Mouse (Mus musculus) layer of hippocampus, postnatal 14 days (tissue): ENCODE measurements at regions not wholly inside any gene's neighbourhood (a gene's known extent, or its start where the extent isn't known, plus 50 kb on each side); places are given as distances from the start of the nearest gene placed in this dataset.

ENCODE experiments used
- DNase-seq, 2 experiments: peaks; one replicate each; pipeline ENCODE4 v3.0.0; 2021 to 2022; ENCODE audit warnings: low spot score in 2 of 2, mixed read lengths in 1 of 2

DNA sequence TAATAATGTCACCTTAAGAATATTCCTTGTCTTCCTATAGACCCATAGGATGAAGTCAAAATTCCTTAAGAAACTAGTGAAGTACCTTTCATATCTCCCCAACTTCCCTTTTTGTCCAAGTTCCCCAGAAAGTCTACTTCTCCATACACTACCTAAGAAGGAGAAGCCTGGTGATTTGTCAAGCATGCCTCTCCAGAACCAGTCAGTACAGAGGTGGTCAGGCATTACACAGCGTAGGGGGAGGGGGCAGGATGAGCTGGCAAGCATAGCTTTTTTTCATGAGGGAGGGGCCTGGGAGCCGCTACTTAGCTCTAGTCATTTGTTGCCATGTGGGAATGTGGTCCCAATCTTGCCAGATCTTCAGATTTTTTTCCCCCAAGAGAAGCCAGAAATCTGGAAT is 54.0 kb upstream of the Satb2 start:
- no peak for DNase-seq

DNA sequence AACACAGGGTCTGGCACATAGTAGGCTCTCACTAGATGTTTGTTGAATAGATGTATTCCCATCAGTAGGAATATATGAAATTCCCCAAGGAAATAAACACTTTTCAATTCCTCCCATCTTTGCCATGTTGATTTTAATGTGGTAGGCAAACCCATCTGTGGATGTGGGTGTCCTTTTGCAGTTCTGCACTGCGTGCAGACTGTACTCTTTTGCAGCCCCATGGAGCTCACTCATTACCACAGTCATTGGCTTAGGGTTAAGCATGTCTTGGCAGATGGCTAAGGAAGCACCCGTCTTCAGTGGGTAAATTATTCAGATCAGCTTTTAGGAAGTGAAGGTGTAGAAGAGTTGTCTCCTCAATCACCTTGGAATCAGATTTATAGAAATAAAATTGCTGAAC is 54.8 kb upstream of the Satb2 start:
- peak; percentile 2 to 39 for DNase-seq

DNA sequence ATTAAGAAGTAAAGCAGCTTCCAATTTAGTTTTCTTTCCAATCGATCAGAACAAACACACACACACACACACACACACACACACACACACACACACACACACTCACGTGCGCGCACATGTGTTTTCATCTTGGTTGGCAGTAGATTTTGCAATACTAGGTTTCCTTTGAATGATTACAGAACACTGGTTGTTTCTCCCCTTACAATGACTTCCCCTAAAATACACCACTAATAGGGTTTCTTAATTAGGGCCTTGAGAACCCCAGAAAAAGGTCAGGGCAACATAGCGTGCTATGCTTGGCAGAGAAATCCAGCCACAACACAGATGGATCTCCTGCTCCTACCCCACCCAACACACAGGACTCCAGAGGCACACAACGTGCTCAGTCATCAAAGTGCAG is 56.0 kb upstream of the Satb2 start:
- DNase-seq: no peak

DNA sequence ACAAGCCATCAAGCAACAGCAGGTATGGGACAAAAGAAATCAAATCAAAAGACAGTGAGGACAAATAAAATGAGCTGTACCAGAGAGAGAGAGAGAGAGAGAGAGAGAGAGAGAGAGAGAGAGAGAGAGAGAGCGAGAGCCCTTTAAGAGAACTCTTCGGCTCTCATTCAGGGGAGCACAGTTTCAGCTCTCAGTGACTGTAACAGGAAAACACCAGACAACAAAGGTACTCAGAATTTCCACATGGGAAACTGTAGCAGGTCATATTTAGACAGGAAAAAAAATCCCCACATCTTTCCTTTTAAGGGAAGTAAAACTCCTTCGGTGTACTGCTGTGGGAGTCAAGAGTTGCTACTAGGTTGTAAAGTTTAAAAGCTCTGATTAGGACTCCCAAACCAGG is 57.9 kb upstream of the Satb2 start:
- DNase-seq: no peak

DNA sequence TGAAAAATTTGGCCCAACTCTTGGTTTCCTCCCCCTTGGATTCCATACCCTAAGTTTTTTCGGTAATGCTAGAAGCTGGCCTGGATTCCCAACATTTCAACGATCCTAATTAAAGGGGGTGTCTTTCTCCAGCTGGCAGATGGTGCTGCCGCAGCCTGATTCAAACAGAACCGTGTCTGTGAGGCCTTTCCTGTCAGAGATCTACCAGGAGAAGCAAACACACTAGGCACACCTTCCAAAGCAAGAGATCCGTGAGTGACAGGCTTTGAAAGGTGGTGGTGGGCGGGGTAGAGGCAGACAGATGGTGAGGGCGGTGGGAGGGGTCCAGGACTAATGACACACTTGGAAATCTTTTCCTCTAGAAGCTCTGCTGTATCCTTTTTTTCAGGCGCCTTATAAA is 61.8 kb upstream of the Satb2 start:
- peak in 1 of 2 experiments; percentile 9 for DNase-seq

DNA sequence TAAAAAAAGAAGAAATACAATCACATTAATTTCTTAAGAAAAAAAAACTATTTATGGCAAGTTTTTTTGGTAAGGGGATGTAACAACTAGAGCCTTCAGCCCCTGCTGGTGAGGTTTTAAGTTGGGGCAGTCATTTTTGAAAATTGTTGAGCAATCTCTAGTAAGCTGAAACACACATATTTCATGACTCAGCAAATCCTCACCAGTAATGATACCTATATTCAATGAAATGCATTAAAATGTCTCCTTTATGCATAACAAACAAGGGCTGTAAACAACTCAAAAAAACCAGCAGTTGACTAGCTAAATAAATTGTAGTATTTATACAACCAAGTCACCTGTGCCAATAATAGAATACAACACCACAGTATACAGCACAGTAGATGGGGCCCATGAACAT is 63.1 kb upstream of the Satb2 start:
- DNase-seq: no peak

DNA sequence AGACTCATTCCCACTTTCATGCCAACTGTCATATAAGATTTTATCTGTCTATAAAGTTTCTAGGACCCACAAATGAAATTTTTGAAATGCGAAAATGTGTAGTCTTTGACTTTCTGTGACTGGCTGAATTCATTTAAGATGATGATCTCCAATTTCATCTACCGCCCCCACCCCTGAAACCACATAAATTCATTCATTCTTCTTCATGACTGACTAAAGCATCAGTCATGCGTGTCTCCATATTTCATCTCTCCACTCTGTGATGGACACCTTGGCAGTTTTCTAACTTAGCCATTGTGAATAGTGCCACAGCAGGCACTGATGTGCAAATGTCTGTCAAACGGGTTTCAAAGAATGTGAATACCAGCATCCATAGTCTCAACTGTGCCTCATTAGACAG is 75.4 kb upstream of the Satb2 start:
- no peak for DNase-seq

DNA sequence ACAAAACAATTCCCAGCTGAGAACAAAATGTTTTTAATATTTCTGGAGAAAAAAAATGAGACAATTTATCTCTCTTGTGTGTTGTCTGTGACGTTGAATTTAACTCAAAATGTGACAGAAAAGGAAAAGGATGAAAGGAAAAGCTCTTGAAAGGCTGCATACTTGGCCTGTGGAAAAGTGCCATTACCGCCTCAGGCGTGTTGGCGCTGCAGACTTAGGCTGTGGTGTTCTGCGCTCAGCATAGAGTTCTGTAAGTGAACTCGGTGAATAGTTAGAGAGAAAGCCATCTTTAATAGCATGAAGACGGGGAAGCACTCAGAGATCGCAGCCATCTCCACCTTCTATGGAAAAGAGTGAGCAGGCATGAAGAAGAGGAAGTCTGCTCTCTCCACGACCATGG is 77.5 kb upstream of the Satb2 start:
- no peak for DNase-seq

DNA sequence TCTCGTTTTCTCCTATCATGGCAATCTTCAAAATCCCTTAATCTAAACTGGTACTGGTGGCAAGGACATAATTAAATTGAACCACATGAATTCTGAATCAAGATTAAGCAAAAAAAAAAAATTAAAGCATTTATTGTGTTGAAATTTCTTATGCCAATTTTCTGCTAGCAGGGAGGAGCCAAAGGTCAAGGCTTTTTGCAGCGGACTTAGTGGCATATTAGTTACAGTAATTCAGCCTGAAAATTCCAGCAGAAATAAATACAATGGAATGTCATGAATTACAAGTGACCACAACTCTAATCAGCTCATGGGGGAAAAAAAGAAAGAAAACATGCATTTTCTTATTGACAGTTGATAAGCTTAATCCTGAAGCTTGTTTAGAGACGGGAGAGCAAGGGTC is 80.8 kb upstream of the Satb2 start:
- DNase-seq: no peak

DNA sequence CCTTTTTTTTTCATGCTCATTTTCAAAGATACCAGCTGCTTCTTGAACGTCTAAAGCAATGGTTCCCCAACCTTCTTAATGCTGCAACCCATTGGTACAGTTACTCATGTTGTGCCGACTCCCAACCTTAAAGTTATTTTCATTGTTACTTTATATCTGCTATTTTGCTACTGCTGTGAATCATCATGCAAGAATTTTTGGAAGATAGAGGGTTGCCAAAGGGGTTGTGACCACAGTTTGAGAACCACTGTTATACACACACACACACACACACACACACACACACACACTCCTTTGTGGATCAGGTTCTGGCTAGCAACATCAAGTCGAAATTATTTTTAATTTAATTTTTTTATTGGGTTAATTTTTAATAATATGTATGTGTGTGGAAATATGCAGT is 96.8 kb upstream of the Satb2 start:
- no peak for DNase-seq

DNA sequence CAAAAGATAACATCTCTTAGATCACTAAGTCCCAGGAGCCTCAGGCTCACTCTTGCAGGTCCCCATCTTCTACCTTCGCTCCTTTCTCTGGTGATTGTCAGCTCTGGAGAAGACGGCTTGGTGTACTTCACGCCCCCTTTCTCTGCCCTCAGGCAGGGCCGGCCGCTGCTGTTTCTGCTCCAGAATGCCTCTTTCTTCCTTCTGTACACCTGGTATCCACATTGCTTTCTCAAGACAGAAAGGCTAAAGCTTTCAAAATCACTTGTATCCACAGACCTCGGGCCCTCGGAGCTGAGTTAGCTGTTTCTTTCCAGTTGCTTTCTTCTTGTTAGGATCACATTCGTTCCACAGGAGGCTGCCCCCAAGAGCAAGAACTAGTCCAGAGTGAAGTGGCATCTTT is 98.2 kb upstream of the Satb2 start:
- DNase-seq: no peak

DNA sequence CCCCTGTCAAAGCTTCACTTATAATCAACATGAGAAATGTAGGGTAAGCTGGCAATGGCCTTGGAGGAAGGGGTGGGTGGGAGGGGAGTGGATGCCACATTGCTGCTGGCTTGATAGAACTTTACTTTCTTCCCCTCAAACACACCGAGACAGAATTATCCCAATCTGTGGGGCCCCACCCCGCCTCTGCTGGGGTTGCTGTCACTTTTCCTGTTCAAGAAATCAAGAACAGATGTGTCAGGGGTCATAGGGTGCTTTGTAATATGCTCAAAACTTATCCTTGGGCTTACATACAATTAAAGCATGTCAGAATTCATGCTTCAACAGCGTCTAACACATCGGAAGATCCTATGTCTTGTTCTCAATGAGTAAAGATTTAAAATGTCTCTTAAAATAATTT is 101.9 kb upstream of the Satb2 start:
- no peak for DNase-seq

DNA sequence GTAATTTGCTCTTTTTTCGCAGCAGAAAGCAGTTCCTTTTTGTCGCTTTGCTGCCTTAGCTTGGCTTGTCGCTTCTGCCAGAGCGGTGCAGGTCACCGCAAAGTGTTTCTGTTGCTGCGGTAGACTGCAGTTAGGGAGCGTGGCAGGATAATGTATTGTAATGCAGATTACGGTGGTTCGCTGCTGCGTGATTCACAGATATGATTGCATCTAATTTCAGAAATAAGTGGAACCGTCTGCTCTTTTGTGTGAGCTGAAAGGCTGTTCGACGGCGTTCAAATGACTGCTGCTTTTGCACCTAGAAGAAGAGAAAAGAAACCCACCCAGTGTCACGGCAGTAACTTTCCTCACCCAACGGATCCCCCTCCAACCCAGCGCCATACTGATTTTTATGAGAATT is 104.7 kb upstream of the Satb2 start:
- DNase-seq: no peak

DNA sequence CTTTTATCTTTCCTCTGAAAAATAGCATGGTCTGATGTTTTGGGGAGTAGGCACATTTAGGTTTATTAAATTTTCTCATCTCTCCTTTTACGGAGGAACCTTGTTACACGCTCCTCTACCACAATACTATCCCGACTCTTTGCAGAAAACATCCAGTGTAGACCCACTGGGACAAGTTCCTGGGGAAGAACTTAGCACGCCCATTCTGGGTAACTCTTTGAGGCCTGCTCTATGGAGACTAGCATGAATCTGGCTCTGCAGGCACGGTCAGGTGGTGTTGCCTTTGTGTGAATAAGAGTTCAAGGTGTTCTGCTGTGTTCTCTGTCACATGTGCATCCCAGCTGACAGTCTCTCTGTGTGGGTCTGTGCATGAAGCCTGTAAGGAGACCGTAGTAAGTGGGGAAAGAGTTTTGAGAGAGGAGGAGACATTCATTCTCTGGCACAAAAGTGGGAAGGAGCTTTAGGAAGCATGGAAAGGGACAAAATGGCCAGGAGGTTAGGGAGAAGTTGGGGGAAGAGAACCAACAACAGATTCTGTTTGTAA is 105.2 kb upstream of the Satb2 start:
- no peak for DNase-seq

DNA sequence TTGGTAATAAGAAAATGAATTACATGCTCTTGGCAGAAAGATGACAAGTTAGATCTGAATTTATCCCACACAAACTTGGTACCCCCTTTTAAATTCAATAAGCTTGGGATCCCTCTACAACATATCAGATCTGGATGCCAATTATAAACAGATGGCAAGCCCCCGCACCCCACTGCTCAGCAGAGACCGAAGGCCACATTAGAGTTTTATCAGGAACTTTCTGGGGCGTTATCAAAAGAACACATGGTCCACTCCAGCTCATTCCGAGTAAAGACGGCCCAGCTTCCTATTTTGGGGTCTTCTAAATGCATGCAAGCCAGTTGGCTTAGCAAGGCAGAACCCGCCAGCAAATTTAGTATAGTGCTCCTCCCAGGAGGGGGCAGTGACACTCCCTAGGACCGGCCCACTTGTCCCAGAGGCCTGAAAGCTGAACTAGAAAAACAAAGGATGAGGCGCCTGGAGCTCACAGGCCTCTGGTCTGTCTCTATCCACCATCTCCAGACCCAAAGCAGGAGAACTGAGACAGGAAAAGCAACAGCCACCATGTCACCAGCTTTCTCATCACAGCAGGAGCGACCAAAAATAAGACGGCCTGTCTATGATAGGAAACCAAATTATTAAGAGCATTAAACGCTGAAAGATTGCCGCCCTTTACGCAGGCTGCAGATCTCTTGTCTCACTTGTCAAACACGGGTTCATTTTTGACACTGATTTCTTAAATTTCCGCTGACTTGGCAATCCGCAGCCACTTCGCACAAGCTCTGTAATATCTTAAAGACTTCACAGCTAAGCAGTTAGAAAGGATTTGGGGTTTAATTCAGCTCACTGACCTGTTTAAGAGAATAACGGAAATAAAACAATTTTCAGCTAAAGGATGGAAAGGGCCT is 117.2 kb upstream of the Satb2 start:
- peak; percentile 17 to 71 for DNase-seq

DNA sequence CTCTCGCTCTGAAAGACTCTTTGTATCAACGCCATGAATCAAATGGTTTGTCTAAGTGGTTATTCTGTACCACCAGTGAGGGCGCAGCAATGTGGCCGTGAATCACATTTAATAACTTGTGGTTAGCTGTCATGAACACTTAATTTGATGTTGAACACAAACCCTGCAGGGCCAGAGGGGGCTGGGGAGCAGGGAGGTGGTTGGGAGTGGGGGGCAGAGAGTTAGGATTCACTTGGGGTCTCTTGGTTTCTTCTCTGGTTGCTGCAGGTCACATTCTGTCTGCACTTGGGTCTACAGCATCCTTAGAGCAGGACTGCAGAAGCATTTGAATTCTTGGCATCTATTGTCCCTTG is 117.8 kb upstream of the Satb2 start:
- DNase-seq: no peak

DNA sequence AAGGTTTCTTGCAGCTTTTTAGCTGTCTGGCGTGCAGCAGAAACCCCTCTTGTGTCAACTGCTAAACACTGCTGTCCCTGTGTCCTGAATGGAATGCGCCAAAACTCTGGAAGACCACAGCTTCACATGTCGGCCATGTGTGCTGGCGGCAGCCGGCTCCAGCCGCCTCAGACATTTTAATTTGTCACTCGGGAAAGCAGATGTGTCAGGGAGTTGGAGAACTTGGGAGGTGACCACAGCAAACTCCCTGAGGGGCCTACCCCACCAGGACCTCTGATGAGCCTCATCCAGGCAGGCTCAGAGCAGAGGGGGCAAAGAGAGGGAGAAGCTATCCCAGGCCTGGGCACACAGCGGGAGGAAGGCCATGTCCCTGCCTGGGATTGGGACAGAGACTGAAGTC is 118.3 kb upstream of the Satb2 start:
- no peak for DNase-seq

DNA sequence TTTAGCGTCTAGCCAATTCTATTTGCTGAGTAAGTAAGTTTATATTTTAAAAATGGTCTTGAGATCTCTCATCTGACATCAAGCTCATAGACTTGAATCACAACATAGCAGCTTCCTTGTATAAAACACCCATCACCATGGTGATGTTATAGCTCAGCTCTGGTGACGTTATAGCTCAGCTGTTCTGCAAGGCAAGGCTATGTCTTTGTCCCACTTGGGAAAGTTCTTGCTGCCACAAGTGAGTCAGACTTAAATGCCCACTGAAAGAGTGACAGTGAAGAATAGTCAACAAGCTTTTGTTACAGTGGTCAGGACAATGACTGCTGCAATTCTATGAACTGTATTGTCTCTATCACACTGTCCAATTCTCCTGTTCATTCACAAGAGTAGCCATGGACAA is 122.2 kb upstream of the Satb2 start:
- DNase-seq: no peak

DNA sequence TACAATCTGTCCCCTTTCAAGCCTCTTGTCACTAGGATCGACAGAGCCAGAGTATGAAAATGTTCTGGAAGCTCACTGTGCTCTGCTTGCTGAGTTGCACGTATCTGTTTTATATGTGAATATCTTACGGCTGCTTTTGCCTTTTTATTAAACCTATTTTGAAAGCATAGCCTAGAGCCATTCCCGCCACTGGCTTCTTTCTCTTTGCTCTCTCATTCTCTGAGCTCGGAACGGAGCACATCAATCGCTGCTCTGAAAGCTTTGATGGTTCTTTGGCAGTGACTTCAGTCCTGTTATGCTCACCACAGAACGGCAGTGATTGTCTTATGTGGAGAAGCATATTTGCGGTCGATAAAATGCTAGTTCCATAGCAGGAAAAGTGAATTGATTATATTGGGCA is 128.9 kb upstream of the Satb2 start:
- DNase-seq: no peak

DNA sequence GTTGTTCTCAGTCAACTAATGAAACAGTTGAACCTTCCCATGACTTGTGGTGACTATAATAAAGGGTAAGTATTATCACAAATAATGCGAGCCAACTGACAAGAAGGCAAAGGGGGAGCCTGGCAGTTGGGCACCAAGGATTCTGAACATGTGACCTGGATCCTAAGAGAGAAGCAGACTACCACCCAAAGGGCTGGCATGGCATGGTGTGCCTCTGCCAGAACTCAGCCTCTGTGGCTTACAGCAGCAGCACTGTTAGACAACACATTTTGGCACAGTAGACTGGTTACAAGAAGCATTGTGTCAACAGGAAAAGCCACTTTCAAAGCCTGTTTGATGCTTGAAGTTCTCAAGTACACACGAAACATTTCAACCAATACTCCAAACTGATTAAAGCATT is 142.2 kb upstream of the Satb2 start:
- peak in 1 of 2 experiments; percentile 27 for DNase-seq

DNA sequence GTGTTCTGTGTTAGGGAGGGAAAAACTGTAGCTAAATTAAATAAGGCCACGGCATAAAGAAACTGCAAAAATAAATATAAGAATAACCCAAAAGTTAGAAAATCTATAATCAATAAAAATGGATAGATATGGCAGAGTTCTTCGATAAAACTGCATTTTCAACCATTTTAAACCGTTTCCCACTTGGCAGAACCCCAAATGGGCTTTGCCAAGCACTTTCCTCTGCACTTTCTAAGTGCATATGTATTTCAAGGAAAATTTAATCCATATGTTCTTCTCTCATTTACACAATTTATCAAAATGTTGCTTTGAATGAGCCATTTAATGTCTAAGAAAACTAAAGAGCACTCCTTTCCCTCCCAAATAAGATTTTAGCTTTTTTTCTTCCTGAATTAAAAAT is 165.7 kb upstream of the Satb2 start:
- no peak for DNase-seq

DNA sequence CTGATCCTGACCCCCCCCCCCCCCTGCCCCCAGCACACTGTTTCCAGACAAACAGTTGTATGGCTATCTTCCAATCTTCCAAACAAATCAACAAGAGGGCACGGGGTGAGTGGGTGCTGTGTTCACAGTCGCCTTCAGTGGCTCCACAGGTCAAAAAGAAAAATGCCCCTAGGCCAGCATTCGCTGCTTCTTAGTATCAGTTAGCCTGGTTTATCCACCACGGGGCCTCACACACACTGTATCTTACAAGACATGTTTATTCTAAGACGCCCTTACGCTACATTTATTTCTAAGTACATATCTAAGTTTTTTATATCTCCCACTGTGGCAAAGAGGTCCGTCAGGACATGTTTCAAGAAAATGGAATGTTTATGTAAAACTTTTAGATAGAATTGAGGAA is 177.4 kb upstream of the Satb2 start:
- DNase-seq: no peak

DNA sequence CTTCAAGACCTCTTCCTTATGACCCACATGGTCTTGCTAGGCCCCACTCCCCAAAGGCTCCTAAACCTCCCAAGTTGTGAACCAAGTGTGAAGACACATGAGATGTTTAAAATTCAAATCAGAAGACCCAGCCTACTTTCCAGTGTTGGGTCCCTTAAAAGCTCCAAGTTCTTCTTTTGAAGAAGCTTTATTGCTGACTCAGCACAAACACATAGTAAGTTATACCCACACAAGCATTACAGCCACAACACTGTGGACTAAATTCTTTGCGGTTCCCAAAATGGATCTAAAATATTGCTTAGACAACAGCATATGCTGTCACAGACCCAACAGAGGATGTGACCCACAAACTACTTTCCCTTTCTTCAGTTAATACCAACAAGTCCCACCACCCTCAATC is 186.0 kb upstream of the Satb2 start:
- DNase-seq: no peak
